Mouse (Mus musculus) embryonic stem cell, embryonic (primary cell): ENCODE results near the gene Hdac9.
"Not testable (repeated sequence)": the region's sequence is repeated elsewhere in the genome, so short reads cannot be mapped to it uniquely, and the experiment has no call there.

Experiments used
- CTCF ChIA-PET, 4 experiments: fragments of 300-600 bp in 2 of 4; fragments of 350-600 bp in 2 of 4; sonication (Branson Sonifier 250); formaldehyde crosslinking; loops; one replicate each; lab custom pipeline; 2022; ENCODE audit warnings: inconsistent platforms in 2 of 4; lab: Charles Lee
- POLR2A ChIA-PET, 4 experiments: fragments of 300-600 bp in 2 of 4; fragments of 350-600 bp in 2 of 4; sonication (Branson Sonifier 250); formaldehyde crosslinking; loops; one replicate each; lab custom pipeline; 2022; ENCODE audit warnings: antibody characterized with exemption in 4 of 4, inconsistent platforms in 1 of 4; lab: Charles Lee

Gene Hdac9

DNA sequence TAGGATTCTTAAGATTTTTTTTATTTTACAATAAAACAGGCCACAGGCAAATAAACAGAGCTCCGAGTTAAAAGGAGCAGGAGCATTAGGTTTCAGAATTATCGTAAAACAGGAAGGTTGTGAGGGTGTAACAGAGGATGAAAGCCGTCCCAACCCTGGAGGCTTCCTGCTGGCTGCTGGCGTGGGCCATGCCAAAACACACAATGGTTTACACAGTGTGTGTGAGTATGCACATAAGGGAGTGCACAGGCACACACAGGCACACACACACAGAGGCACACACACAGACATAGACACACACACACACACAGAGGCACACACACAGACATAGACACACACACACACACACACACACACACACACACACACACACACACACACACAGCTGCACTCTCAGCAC lies 444.4 kb downstream of the Hdac9 start:
- ChIA-PET POLR2A (no interaction called here), CTCF (interaction anchor here in 1 of 4 experiments (0.6 kb wide), 1 partner anchor 362 kb away, joined by 3 read pairs; no protein-coding TSS in a partner anchor)

GRCm38 (mm10) chr12:34461728-34462127 lies 455.2 kb downstream of the Hdac9 start:
- ChIA-PET POLR2A (no interaction called here), CTCF (no interaction called here)

- POLR2A ChIA-PET: no interaction called here
- CTCF ChIA-PET: no interaction called here
These were observed 464.3 kb downstream of the Hdac9 start for GRCm38 (mm10) chr12:34452643-34453042.

GRCm38 (mm10) chr12:34451198-34451597 lies 465.7 kb downstream of the Hdac9 start:
- ChIA-PET POLR2A (interaction anchor here in 1 of 4 experiments (0.7 kb wide), 1 partner anchor 24 kb away, joined by 3 read pairs; no protein-coding TSS in a partner anchor), CTCF (no interaction called here)

GRCm38 (mm10) chr12:34444724-34445123 lies 472.2 kb downstream of the Hdac9 start:
- CTCF ChIA-PET, POLR2A ChIA-PET: not testable (repeated sequence)

- ChIA-PET CTCF (no interaction called here), POLR2A (no interaction called here)
These were observed 476.0 kb downstream of the Hdac9 start for GRCm38 (mm10) chr12:34440930-34441329.

DNA sequence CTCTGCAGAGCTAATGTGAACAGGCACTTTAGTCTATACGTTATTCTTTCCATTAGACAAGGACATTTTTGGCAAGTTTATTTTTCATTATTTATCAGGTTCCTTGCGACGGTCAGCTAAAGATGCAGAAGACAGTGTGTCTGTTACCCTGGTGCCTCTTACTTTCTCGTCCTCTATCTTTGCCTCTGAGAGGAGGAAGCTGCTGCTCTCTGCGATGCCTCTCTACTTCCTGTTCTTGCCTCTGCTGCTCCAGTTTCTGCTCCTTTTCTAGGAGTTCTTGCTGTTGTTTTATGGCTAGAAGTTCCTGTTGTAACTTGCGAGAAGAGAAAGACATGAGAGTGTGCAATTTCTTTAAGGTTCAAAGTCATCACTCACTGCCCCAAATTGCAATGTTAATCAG lies 484.0 kb downstream of the Hdac9 start:
- POLR2A ChIA-PET: no interaction called here
- CTCF ChIA-PET: no interaction called here

- POLR2A ChIA-PET: no interaction called here
- CTCF ChIA-PET: no interaction called here
These were observed 484.4 kb downstream of the Hdac9 start for GRCm38 (mm10) chr12:34432461-34432860.

GRCm38 (mm10) chr12:34431832-34432231 lies 485.1 kb downstream of the Hdac9 start:
- ChIA-PET POLR2A (no interaction called here), CTCF (interaction anchor here in 1 of 4 experiments (1.1 kb wide), 1 partner anchor 381 kb away, joined by 3 read pairs; no protein-coding TSS in a partner anchor)

- POLR2A ChIA-PET: no interaction called here
These were observed 491.4 kb downstream of the Hdac9 start for GRCm38 (mm10) chr12:34425468-34425867.

GRCm38 (mm10) chr12:34408139-34408538 lies 508.8 kb downstream of the Hdac9 start:
- ChIA-PET POLR2A (no interaction called here), CTCF (no interaction called here)

More at GRCm38 (mm10) chr12:34425468-34425867, 491.4 kb downstream of the Hdac9 start:
- CTCF ChIA-PET: no interaction called here

- POLR2A ChIA-PET: no interaction called here
- CTCF ChIA-PET: no interaction called here
These were observed 509.8 kb downstream of the Hdac9 start for GRCm38 (mm10) chr12:34407143-34407542.

DNA sequence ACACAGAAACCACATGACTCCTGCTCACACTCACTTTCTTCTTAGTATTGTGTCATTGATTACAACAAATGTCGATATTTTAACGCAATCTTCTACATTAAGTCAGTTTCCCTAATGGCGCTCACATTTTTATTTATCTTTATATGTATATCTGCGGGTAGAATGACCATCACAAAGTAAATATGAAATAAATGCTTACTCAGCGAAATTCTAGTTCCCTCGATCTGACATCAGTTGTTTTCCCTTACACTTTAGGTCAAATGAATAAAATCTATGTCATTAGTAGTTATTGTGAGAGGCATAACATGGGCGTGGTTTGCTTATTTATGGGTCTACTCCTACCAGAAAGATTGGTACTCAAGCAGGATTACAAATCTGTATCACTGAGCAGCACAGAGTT lies 514.8 kb downstream of the Hdac9 start:
- CTCF ChIA-PET: no interaction called here
- POLR2A ChIA-PET: no interaction called here

- ChIA-PET POLR2A (no interaction called here), CTCF (no interaction called here)
These were observed 518.3 kb downstream of the Hdac9 start for GRCm38 (mm10) chr12:34398611-34399010.

GRCm38 (mm10) chr12:34394342-34394741 lies 522.6 kb downstream of the Hdac9 start:
- CTCF ChIA-PET: interaction anchor here in 1 of 4 experiments (0.6 kb wide), 1 partner anchor 236 kb away, joined by 3 read pairs; no protein-coding TSS in a partner anchor
- POLR2A ChIA-PET: no interaction called here

DNA sequence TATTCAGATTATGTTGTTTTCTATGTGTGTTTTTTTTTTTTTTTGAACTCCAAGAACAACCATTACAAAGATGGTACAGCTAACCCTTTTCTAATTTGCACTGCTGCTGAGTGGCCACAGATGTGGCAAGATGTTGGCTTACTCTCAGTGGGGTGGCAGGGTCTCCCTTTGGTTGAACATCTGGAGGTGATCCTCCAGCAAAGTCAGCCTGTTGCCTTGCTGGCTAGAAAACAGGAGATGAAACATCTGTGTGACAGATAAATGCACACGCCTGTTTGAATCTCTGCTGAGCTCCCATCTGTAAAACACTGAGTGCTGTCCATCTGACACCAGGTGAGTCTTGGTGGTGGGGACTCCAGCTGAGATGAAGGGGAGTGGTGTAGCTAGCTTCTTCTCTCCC lies 537.2 kb downstream of the Hdac9 start:
- ChIA-PET POLR2A (no interaction called here), CTCF (no interaction called here)

GRCm38 (mm10) chr12:34378637-34379036 lies 538.3 kb downstream of the Hdac9 start:
- CTCF ChIA-PET: no interaction called here
- POLR2A ChIA-PET: no interaction called here

- ChIA-PET CTCF (no interaction called here), POLR2A (no interaction called here)
These were observed 565.0 kb downstream of the Hdac9 start for GRCm38 (mm10) chr12:34351906-34352305.

GRCm38 (mm10) chr12:34347529-34347928 lies 569.4 kb downstream of the Hdac9 start:
- CTCF ChIA-PET: no interaction called here

DNA sequence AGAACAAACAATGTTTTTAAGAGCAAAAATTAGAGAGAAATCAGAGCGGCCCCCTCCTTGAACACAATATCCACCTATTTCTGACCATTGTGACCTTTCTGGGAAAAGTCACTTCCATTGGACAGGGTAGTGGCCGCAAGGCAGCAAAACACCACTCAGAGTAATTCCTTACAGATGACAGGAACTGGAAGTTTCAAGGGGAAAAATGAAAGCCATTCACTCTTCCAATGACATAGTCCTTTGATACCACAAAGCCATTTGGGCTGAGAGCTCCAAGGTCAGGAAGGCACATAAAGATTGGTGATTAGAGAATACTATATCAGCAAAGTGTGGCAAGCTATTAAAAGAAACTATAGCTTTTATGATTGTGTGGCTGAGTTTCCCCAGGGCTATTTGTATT lies 574.1 kb downstream of the Hdac9 start:
- POLR2A ChIA-PET: no interaction called here
- CTCF ChIA-PET: no interaction called here

More at GRCm38 (mm10) chr12:34347529-34347928, 569.4 kb downstream of the Hdac9 start:
- POLR2A ChIA-PET: no interaction called here

GRCm38 (mm10) chr12:34338886-34339285 lies 578.0 kb downstream of the Hdac9 start:
- CTCF ChIA-PET: no interaction called here
- POLR2A ChIA-PET: no interaction called here
